Mouse (Mus musculus) heart, embryonic 11.5 days (tissue): ENCODE measurements around the gene Olfr509. TPM values are rescaled to one million over a fixed set of nuclear protein-coding genes. Genes with fewer than 3 reads are reported as not detected.
"Not testable (repeated sequence)": the region's sequence is repeated elsewhere in the genome, so short reads cannot be mapped to it uniquely, and the experiment has no call there.

Experiments used
- ATAC-seq: fragments of 200-750 bp; cut with Nextera tagmentation; replicated peaks from 2 replicates; pipeline ENCODE4 v1.8.0; 2017; ENCODE audit warnings: moderate library complexity; ENCODE audit not compliant: insufficient number of reproducible peaks, low FRiP score, low TSS enrichment
- H3K27ac ChIP-seq: fragments of 300-500 bp; sonication (generic); 2 replicates; pipeline ENCODE4 v1.5.1; 2014; ENCODE audit warnings: mild to moderate bottlenecking, low read depth, low read length
- H3K27me3 ChIP-seq: fragments of 300-500 bp; sonication (generic); 2 replicates; pipeline ENCODE4 v1.6.1; 2014; ENCODE audit warnings: mild to moderate bottlenecking, low read length, mixed read lengths; ENCODE audit not compliant: control insufficient read depth, insufficient read depth
- H3K36me3 ChIP-seq: fragments of 300-500 bp; sonication (generic); 2 replicates; pipeline ENCODE4 v1.6.1; 2014; ENCODE audit warnings: mild to moderate bottlenecking, low read length, moderate library complexity, mixed read lengths; ENCODE audit not compliant: control insufficient read depth, insufficient read depth
- H3K4me1 ChIP-seq: fragments of 300-500 bp; sonication (generic); 2 replicates; pipeline ENCODE4 v1.6.1; 2014; ENCODE audit warnings: low read length; ENCODE audit not compliant: control insufficient read depth, insufficient read depth
- H3K4me2 ChIP-seq: fragments of 300-500 bp; sonication (generic); 2 replicates; pipeline ENCODE4 v1.6.1; 2014; ENCODE audit warnings: mild to moderate bottlenecking, moderate library complexity
- H3K4me3 ChIP-seq: fragments of 300-500 bp; sonication (generic); 2 replicates; pipeline ENCODE4 v1.5.1; 2014; ENCODE audit warnings: low read depth, low read length
- H3K9ac ChIP-seq: fragments of 300-500 bp; sonication (generic); 2 replicates; pipeline ENCODE4 v1.6.1; 2014; ENCODE audit warnings: mild to moderate bottlenecking, low read depth, low read length, moderate library complexity
- H3K9me3 ChIP-seq: fragments of 300-500 bp; sonication (generic); replicated peaks from 2 replicates; pipeline ENCODE4 v1.6.1; 2016; ENCODE audit warnings: low read length; ENCODE audit not compliant: control insufficient read depth
- WGBS: fragments of 180-500 bp; shearing (Covaris S2); extraction: QIAGEN DNeasy Blood & Tissue Kit; methylation state at CpG from one replicate; pipeline ENCODE4 v1.1.7; 2014; ENCODE audit not compliant: insufficient replicate concordance; 5-methylcytosine and 5-hydroxymethylcytosine counted together
- polyA plus RNA-seq: library from polyadenylated mRNA; unstranded; fragments of >200 nt; fragmentation: Nextera tagmentation; extraction: Ambion mirVana; gene quantifications from 2 replicates; pipeline ENCODE4 v1.2.1, GENCODE M21; 2014

The Olfr509 gene
- polyA plus RNA-seq, 1 experiment from 2014 or later = not detected

DNA sequence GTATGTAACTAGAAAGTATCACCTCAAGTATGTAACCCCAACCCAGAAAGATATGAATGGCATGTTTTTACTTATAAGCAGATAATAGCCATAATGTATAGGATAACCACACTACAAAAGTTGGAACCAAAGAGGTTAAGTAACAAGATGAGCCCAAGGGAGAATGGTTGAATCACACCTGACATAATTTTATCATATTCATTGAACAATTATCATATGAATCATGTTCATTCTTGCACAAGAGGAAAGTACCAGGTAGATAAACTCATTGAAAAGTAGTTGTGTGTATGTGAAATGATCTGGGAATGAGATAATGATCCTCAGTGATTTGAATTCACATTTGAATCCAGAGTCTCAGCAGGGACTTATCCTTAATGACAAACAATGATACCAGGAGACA is 41.2 kb downstream of the Olfr509 start, which contains the start of gene Olfr506:
TSS of gene Olfr506 (plus strand) at position 301 of the 400 bp plus-strand sequence.
- H3K27ac ChIP-seq = no peak within 1 kb of the TSS
- no peak within 1 kb of the TSS for H3K9ac ChIP-seq
- no peaks in the 10 kb centered on the region for H3K27me3 ChIP-seq
- no peak within 1 kb of the TSS for H3K4me3 ChIP-seq
- no peak within 1 kb of the TSS for H3K4me2 ChIP-seq
- H3K9me3 ChIP-seq = no peaks in the 10 kb centered on the region
- H3K4me1 ChIP-seq = no peaks in the 10 kb centered on the region
- H3K36me3 ChIP-seq = no peaks in the 10 kb centered on the region
- no peak for ATAC-seq

DNA sequence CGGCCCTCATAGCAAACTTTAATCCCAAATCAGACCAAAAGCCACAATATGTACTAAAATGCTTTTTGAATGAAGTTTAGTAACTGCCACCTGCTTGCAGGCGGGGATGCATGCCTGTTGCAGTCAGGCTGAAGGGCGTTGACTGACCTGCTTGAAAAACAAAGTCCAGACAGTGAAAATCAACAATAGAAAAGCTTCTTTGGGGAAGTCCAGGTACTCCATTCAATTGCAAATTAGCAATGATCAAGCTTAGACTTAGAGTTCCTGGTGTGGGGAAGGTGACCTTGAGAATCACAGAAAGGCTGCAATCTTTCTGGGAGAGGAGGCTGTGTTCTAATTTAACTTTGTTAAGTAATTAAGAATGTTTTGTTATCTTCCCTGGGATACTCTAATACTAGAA is 49.8 kb downstream of the Olfr509 start:
- not testable (repeated sequence) for H3K27me3 ChIP-seq, H3K4me3 ChIP-seq, H3K9ac ChIP-seq, H3K4me1 ChIP-seq, H3K9me3 ChIP-seq, H3K27ac ChIP-seq, H3K36me3 ChIP-seq, H3K4me2 ChIP-seq, ATAC-seq
- WGBS = 78% methylated on average over 3 of the region's 3 CpGs

Other genes starting within 250 kb of the Olfr509 start
- not detected in 2 replicates for gene Olfr497, start 231.5 kb downstream of the Olfr509 start, polyA plus RNA-seq
- gene Olfr498, start 186.6 kb downstream of the Olfr509 start, polyA plus RNA-seq = not detected in 2 replicates
- gene Olfr502, start 126.8 kb downstream of the Olfr509 start, polyA plus RNA-seq = not detected in 2 replicates
- not detected in 2 replicates for gene Olfr503, start 107.4 kb downstream of the Olfr509 start, polyA plus RNA-seq
- not detected in 2 replicates for gene Olfr504, start 86.1 kb downstream of the Olfr509 start, polyA plus RNA-seq
- not detected in 2 replicates for gene Olfr506, start 41.1 kb downstream of the Olfr509 start, polyA plus RNA-seq
- gene Olfr507, start 30.1 kb downstream of the Olfr509 start, polyA plus RNA-seq = not detected in 2 replicates
- not detected in 2 replicates for gene Olfr508, start 21.9 kb downstream of the Olfr509 start, polyA plus RNA-seq
- not detected in 2 replicates for gene Olfr510, start 14.5 kb upstream of the Olfr509 start, polyA plus RNA-seq
- not detected in 2 replicates for gene Olfr512, start 61.4 kb upstream of the Olfr509 start, polyA plus RNA-seq
- not detected in 2 replicates for gene Olfr513, start 99.1 kb upstream of the Olfr509 start, polyA plus RNA-seq
- not detected in 2 replicates for gene Olfr514, start 174.1 kb upstream of the Olfr509 start, polyA plus RNA-seq
- not detected in 2 replicates for gene Olfr516, start 198.6 kb upstream of the Olfr509 start, polyA plus RNA-seq
- gene Olfr517, start 220.5 kb upstream of the Olfr509 start, polyA plus RNA-seq = not detected in 2 replicates
- gene Olfr518, start 233.1 kb upstream of the Olfr509 start, polyA plus RNA-seq = not detected in 2 replicates
- not detected in 2 replicates for gene Olfr519, start 242.5 kb upstream of the Olfr509 start, polyA plus RNA-seq